Mouse (Mus musculus): ENCODE data around the gene Phf12.

Gene Phf12

DNA sequence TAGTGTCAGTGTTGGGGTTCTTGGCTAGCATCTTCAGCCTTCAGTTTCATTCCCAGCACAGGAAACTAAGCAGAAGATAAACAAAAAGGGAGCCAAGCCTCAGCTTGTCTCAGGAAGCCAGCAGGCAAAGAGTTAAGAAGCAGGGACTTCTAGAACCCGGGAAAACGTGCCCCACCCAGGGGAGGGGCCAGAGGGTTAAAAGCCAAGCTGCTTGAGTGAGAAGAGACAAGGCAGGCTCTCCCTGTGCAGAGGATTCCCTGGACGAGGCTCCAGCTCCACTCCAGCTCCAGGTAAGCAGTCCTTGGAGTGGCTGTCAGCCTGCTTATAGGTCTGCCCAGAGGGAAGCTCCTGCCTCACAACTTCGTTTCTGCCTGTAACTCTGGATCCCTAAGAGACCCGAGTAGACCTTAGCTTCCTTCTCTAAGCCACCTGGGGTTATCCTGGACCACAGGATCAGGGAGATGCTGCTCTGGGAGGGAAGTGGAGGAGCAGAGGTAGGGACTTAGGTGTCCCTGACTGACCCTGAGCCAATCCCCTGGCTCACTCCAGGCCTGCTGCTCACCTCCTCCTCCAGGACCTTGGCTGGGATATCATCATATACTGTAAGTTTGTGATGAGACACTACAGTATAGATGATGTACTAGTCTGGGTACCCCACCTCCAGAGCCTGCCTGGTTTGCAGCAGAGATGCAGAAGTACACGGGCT, 90.0 kb downstream of the Phf12 start:
- DNase-seq (ENCODE audit: low read depth, low spot score) = no peak

GRCm38 (mm10) chr11:78073577-78074276, 91.2 kb downstream of the Phf12 start:
- DNase-seq (ENCODE audit: low read depth, low spot score) = no peak

GRCm38 (mm10) chr11:78074277-78074652, 91.7 kb downstream of the Phf12 start:
- no peak for DNase-seq (ENCODE audit: low read depth, low spot score)

- DNase-seq (ENCODE audit: low read depth, low spot score) = no peak
Observed at GRCm38 (mm10) chr11:78074666-78075065, 92.1 kb downstream of the Phf12 start.
